Mouse (Mus musculus): ENCODE results near the gene Zfp385a.

- no peak for TF ChIP-seq CTCF (IDR thresholded peaks at IDR 0.05; ENCODE audit: insufficient read depth, low read length)
- TF ChIP-seq POLR2A (IDR thresholded peaks at IDR 0.05; ENCODE audit: borderline replicate concordance, extremely low read depth, low read depth, low read length), result no peak
Observed at GRCm38 (mm10) chr15:103298026-103298425, 41.9 kb downstream of the Zfp385a start.
